Mouse (Mus musculus) heart, adult 2 months (tissue): Measurements from ENCODE around the gene Svip. TPM values are rescaled to one million over a fixed set of nuclear protein-coding genes. Genes with fewer than 3 reads are reported as not detected.

Experiments
- DNase-seq, 2 experiments: peaks; one replicate each; pipeline ENCODE4 v3.0.0; 2021
- H3K27ac ChIP-seq: fragments of 200-600 bp; 2 replicates; pipeline ENCODE4 v1.8.1; 2022
- H3K27me3 ChIP-seq: fragments of 200-500 bp; 2 replicates; pipeline ENCODE4 v1.6.1; 2012; ENCODE audit warnings: mild to moderate bottlenecking, low read length, inconsistent platforms, mixed read lengths; ENCODE audit not compliant: control insufficient read depth, insufficient read depth
- H3K36me3 ChIP-seq: fragments of 200-500 bp; 2 replicates; pipeline ENCODE4 v1.6.1; 2012; ENCODE audit warnings: low read length, inconsistent platforms; ENCODE audit not compliant: control insufficient read depth, insufficient read depth
- H3K4me1 ChIP-seq: fragments of 200-500 bp; 2 replicates; pipeline ENCODE4 v1.6.1; 2011; ENCODE audit warnings: low read length; ENCODE audit not compliant: control insufficient read depth, insufficient read depth
- H3K4me3 ChIP-seq: fragments of 200-600 bp; 2 replicates; pipeline ENCODE4 v1.8.1; 2022
- H3K79me2 ChIP-seq: fragments of 200-500 bp; replicated peaks from 2 replicates; pipeline ENCODE4 v1.6.1; 2012; ENCODE audit warnings: mild to moderate bottlenecking, inconsistent platforms, low read length, moderate library complexity, mixed read lengths; ENCODE audit not compliant: control insufficient read depth, insufficient read depth
- H3K9ac ChIP-seq: fragments of 200-500 bp; 2 replicates; pipeline ENCODE4 v1.6.1; 2012; ENCODE audit warnings: low read depth, mild to moderate bottlenecking, control low read depth, inconsistent platforms, low read length, mixed read lengths
- CTCF ChIP-seq: fragments of 200-600 bp; IDR thresholded peaks from 2 replicates; pipeline ENCODE4 v1.8.1; 2022; ENCODE audit warnings: antibody characterized with exemption, mild to moderate bottlenecking, moderate library complexity
- EP300 ChIP-seq: fragments of 200-500 bp; IDR thresholded peaks from 2 replicates; pipeline ENCODE4 v1.6.1; 2011; ENCODE audit warnings: low read depth, low read length, control low read depth; ENCODE audit not compliant: insufficient read depth
- POLR2A ChIP-seq: fragments of 200-500 bp; IDR thresholded peaks from 2 replicates; pipeline ENCODE4 v1.6.1; 2011; ENCODE audit warnings: mild to moderate bottlenecking, low read depth, low read length, control low read depth; ENCODE audit not compliant: insufficient read depth
- WGBS: fragments of 180-500 bp; shearing (Covaris S2); methylation state at CpG from one replicate; pipeline ENCODE4 v1.1.7; 2018; 5-methylcytosine and 5-hydroxymethylcytosine counted together
- intact Hi-C: fragments of 180-260 bp; cut with DNase I; formaldehyde crosslinking; loops from one replicate; pipeline ENCODE4 v1.15.1; 2025
- polyA plus RNA-seq: library from polyadenylated mRNA; depleted of rRNA; stranded (reverse); fragments of >200 nt; gene quantifications from 2 replicates; pipeline ENCODE4 v1.2.3, GENCODE M21; 2012
- total RNA-seq, 2 experiments: library from RNA; stranded (reverse); gene quantifications; 2 replicates each; pipeline ENCODE4 v1.2.3; 2021

Svip gene
- total and polyA plus RNA-seq, 3 experiments = 7.9 to 29.2 (median 20.2) TPM

GRCm38 (mm10) chr7:51982303-51982702 is 23.5 kb downstream of the Svip start:
- H3K36me3 ChIP-seq = no peaks in the 10 kb centered on the region
- H3K79me2 ChIP-seq = no peaks in the 10 kb centered on the region
- no peak overlapping the region for H3K27ac ChIP-seq
- H3K4me1 ChIP-seq = no peaks in the 10 kb centered on the region
- H3K4me3 ChIP-seq = no peak overlapping the region
- intact Hi-C loops = no loop called here
- H3K9ac ChIP-seq = no peak overlapping the region
- no peak for TF ChIP-seq POLR2A
- no peak for TF ChIP-seq CTCF
- no peak for TF ChIP-seq EP300
- no peaks in the 10 kb centered on the region for H3K27me3 ChIP-seq
- WGBS = 22% methylated on average over 1 of the region's 1 CpGs
- DNase-seq = no peak

DNA sequence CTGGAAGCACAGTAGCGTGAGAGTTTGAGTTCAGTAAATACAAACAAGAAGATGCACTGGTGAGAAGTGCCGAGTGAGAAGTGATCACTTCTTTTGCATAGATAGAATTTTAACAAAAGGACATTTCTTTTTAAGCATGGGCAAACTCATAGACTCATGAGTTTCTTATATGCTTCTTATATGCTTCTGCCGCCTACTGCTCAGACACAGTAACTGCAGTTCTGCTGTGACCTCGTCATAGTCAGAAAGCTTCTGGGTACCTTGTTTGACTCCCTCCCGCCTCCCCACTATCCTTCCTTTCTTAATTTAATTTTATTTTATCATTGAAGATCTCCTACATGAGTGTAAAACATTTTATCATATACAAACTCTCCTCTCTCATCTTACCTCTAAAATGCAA is 26.5 kb downstream of the Svip start:
- no peak for TF ChIP-seq POLR2A
- peak; percentile 78 for TF ChIP-seq CTCF
- TF ChIP-seq EP300 = no peak
- Histone ChIP-seq H3K27me3 (no peaks in the 10 kb centered on the region), H3K9ac (no peak overlapping the region), H3K4me3 (no peak overlapping the region), H3K4me1 (no peaks in the 10 kb centered on the region), H3K27ac (no peak overlapping the region), H3K79me2 (no peaks in the 10 kb centered on the region), H3K36me3 (no peaks in the 10 kb centered on the region)
- DNase-seq = no peak
- WGBS = 52% methylated on average over 5 of the region's 5 CpGs
- intact Hi-C loops = no loop called here

GRCm38 (mm10) chr7:51975181-51975580 is 30.6 kb downstream of the Svip start:
- 74% methylated on average over 6 of the region's 6 CpGs for WGBS
- Histone ChIP-seq H3K9ac (no peak overlapping the region), H3K27ac (no peak overlapping the region), H3K79me2 (no peaks in the 10 kb centered on the region), H3K4me1 (no peaks in the 10 kb centered on the region), H3K27me3 (no peaks in the 10 kb centered on the region), H3K36me3 (no peaks in the 10 kb centered on the region), H3K4me3 (no peak overlapping the region)
- intact Hi-C loops = no loop called here
- no peak for DNase-seq
- no peak for TF ChIP-seq CTCF
- no peak for TF ChIP-seq POLR2A
- TF ChIP-seq EP300 = no peak

- no peak overlapping the region for H3K27ac ChIP-seq
- intact Hi-C loops = loop anchor here (2.0 to 5.0 kb wide), 2 partner anchors 111 to 357 kb away; partner anchors contain the start of genes Fancf and Gas2
- H3K36me3 ChIP-seq = no peaks in the 10 kb centered on the region
- no peaks in the 10 kb centered on the region for H3K27me3 ChIP-seq
- TF ChIP-seq POLR2A = no peak
- no peak for TF ChIP-seq EP300
- TF ChIP-seq CTCF = no peak
- H3K9ac ChIP-seq = no peak overlapping the region
- no peaks in the 10 kb centered on the region for H3K4me1 ChIP-seq
- no peaks in the 10 kb centered on the region for H3K79me2 ChIP-seq
- no peak for DNase-seq
- no peak overlapping the region for H3K4me3 ChIP-seq
- 88% methylated on average over 2 of the region's 2 CpGs for WGBS
These were observed 32.3 kb downstream of the Svip start for GRCm38 (mm10) chr7:51973526-51973925.

DNA sequence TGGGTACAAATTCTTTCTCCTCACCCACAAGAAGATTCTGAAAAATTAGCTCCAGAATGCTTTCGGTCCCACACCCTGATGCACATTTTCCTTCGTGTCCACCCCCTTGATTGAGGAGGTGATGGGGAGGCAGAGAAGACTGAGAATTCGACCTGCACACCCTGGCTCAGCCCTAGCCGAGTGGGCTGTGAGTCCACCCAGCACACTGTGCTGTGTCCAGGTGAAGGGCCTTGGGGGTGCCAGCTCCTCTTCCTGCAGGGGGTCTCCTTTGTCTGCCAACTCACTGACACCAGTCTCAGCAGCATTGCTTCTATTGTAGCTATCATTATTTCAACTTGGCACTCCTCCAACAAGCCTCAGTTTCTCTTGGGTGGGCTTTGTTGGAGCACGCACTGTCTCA is 32.7 kb downstream of the Svip start:
- Histone ChIP-seq H3K36me3 (no peaks in the 10 kb centered on the region), H3K9ac (no peak overlapping the region), H3K79me2 (no peaks in the 10 kb centered on the region), H3K27me3 (no peaks in the 10 kb centered on the region), H3K4me1 (no peaks in the 10 kb centered on the region), H3K4me3 (no peak overlapping the region), H3K27ac (no peak overlapping the region)
- intact Hi-C loops = loop anchor here (2.0 to 5.0 kb wide), 2 partner anchors 111 to 356 kb away; partner anchors contain the start of genes Fancf and Gas2
- no peak for TF ChIP-seq EP300
- no peak for TF ChIP-seq CTCF
- no peak for TF ChIP-seq POLR2A
- DNase-seq = no peak
- 78% methylated on average over 5 of the region's 5 CpGs for WGBS

GRCm38 (mm10) chr7:51972252-51972855 is 33.5 kb downstream of the Svip start:
- H3K4me3 ChIP-seq = no peak overlapping the region
- H3K79me2 ChIP-seq = no peaks in the 10 kb centered on the region
- H3K27ac ChIP-seq = no peak overlapping the region
- H3K36me3 ChIP-seq = no peaks in the 10 kb centered on the region
- no peaks in the 10 kb centered on the region for H3K4me1 ChIP-seq
- WGBS = 32% methylated on average over 6 of the region's 6 CpGs
- intact Hi-C loops = loop anchor here (2.0 to 5.0 kb wide), 2 partner anchors 110 to 356 kb away; partner anchors contain the start of genes Fancf and Gas2
- H3K27me3 ChIP-seq = no peaks in the 10 kb centered on the region
- no peak for DNase-seq
- TF ChIP-seq EP300 = no peak
- TF ChIP-seq CTCF = peak; percentile 93
- H3K9ac ChIP-seq = no peak overlapping the region
